Mouse (Mus musculus): ENCODE results near the gene Ror1.
A peak's percentile ranks its signal among the peaks of the same experiment; 100 is the strongest.

Ror1 gene

GRCm38 (mm10) chr4:100209106-100209505 is 113.5 kb downstream of the Ror1 start:
- no peak for DNase-seq (ENCODE audit: low read depth, low spot score)

- no peak for DNase-seq (ENCODE audit: low read depth, low spot score)
Observed at GRCm38 (mm10) chr4:100211331-100211730, 115.7 kb downstream of the Ror1 start.

GRCm38 (mm10) chr4:100214324-100215215 is 119.0 kb downstream of the Ror1 start:
- DNase-seq (ENCODE audit: low read depth, low spot score): peak; percentile 68

GRCm38 (mm10) chr4:100216587-100216986 is 121.0 kb downstream of the Ror1 start:
- no peak for DNase-seq (ENCODE audit: low read depth, low spot score)

- DNase-seq (ENCODE audit: low read depth, low spot score): no peak
Observed at GRCm38 (mm10) chr4:100219026-100219425, 123.4 kb downstream of the Ror1 start.

- no peak for DNase-seq (ENCODE audit: low read depth, low spot score)
Observed at GRCm38 (mm10) chr4:100219599-100219998, 124.0 kb downstream of the Ror1 start.

- DNase-seq (ENCODE audit: low read depth, low spot score): no peak
Observed at GRCm38 (mm10) chr4:100221978-100222737, 126.6 kb downstream of the Ror1 start.

GRCm38 (mm10) chr4:100223532-100223931 is 127.9 kb downstream of the Ror1 start:
- DNase-seq (ENCODE audit: low read depth, low spot score): peak; percentile 50

GRCm38 (mm10) chr4:100223965-100224364 is 128.4 kb downstream of the Ror1 start:
- no peak for DNase-seq (ENCODE audit: low read depth, low spot score)

GRCm38 (mm10) chr4:100226619-100227018 is 131.0 kb downstream of the Ror1 start:
- no peak for DNase-seq (ENCODE audit: low read depth, low spot score)

- no peak for DNase-seq (ENCODE audit: low read depth, low spot score)
Observed at GRCm38 (mm10) chr4:100228106-100228505, 132.5 kb downstream of the Ror1 start.

- no peak for DNase-seq (ENCODE audit: low read depth, low spot score)
Observed at GRCm38 (mm10) chr4:100230245-100230644, 134.7 kb downstream of the Ror1 start.

- no peak for DNase-seq (ENCODE audit: low read depth, low spot score)
Observed at GRCm38 (mm10) chr4:100230963-100231362, 135.4 kb downstream of the Ror1 start.

- no peak for DNase-seq (ENCODE audit: low read depth, low spot score)
Observed at GRCm38 (mm10) chr4:100231906-100232305, 136.3 kb downstream of the Ror1 start.

GRCm38 (mm10) chr4:100232541-100232940 is 136.9 kb downstream of the Ror1 start:
- no peak for DNase-seq (ENCODE audit: low read depth, low spot score)

GRCm38 (mm10) chr4:100233770-100234169 is 138.2 kb downstream of the Ror1 start:
- DNase-seq (ENCODE audit: low read depth, low spot score): no peak

GRCm38 (mm10) chr4:100236339-100236738 is 140.7 kb downstream of the Ror1 start:
- no peak for DNase-seq (ENCODE audit: low read depth, low spot score)

- no peak for DNase-seq (ENCODE audit: low read depth, low spot score)
Observed at GRCm38 (mm10) chr4:100242061-100242756, 146.6 kb downstream of the Ror1 start.

GRCm38 (mm10) chr4:100244250-100244649 is 148.7 kb downstream of the Ror1 start:
- DNase-seq (ENCODE audit: low read depth, low spot score): no peak

- no peak for DNase-seq (ENCODE audit: low read depth, low spot score)
Observed at GRCm38 (mm10) chr4:100244701-100245100, 149.1 kb downstream of the Ror1 start.

- DNase-seq (ENCODE audit: low read depth, low spot score): no peak
Observed at GRCm38 (mm10) chr4:100247826-100248225, 152.2 kb downstream of the Ror1 start.

- no peak for DNase-seq (ENCODE audit: low read depth, low spot score)
Observed at GRCm38 (mm10) chr4:100248273-100248672, 152.7 kb downstream of the Ror1 start.

Data from R1 (cell line).